Mouse (Mus musculus) adrenal gland, adult (tissue): Measurements from ENCODE around the gene Llgl2.

Experiments used
- DNase-seq, 2 experiments: peaks; one replicate each; pipeline ENCODE4 v3.0.0; 2022 to 2023; ENCODE audit warnings: low spot score in 1 of 2; ENCODE audit not compliant: inconsistent age in 2 of 2

Gene Llgl2

DNA sequence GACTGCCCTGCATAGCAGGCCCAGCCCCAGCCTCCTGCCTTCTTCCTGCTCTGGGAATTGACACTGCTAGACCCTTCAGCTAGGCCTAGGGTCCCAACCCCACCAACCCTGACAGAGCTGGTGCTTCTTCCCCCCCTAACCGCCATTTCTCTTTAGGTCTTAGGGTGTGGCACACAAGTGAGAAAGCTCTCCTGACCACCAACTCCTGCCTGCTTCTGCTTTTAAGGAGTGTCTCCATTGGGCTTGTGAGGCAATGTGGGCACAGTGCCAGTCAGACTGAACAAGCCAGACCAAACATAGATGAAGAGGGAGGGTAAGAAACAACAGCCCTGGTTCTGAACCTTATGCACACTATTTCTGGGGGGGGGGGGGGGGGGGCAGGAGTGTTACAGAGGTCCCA lies 79.0 kb downstream of the Llgl2 start:
- DNase-seq, result no peak

DNA sequence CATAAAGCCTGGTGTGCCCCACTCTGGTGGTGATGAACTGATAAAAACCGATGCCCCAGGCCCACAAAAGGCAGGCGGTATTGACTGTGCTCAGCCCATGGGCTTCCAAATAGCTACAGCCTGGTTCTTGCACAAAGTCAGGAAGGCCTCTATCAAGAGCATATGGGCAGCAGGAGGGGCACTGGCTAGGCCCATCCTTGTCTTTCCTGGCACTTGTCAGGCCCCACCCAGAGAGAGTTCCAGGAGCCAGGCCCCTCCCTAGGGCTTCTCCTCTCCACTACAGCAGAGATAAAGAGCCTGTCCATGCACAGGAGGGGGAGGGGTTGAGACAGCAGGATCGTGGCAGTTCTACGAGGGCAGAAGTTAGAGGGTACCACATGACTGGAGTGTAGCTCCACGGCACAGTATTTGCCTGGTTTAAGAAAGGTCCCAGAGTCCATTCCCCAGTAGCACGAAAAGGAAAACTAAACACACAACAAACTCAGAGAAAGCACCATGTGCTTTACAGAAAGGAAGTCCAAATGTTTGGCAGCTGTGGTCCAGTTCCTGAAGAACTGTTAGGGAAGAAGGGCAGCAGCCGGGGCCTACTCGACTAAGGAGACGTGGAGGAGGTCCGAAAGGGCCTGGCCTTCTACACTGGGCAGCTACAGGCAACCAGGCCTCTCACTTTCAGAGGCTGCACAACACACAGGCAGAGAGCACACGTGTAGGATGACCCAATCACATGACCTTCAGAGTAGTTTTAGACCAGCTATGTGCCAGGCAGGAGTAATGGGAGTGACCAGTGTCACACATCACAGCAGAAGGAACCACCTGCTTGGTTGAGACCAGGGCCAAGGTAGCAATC lies 79.8 kb downstream of the Llgl2 start:
- peak in 1 of 2 experiments; percentile 54 for DNase-seq

DNA sequence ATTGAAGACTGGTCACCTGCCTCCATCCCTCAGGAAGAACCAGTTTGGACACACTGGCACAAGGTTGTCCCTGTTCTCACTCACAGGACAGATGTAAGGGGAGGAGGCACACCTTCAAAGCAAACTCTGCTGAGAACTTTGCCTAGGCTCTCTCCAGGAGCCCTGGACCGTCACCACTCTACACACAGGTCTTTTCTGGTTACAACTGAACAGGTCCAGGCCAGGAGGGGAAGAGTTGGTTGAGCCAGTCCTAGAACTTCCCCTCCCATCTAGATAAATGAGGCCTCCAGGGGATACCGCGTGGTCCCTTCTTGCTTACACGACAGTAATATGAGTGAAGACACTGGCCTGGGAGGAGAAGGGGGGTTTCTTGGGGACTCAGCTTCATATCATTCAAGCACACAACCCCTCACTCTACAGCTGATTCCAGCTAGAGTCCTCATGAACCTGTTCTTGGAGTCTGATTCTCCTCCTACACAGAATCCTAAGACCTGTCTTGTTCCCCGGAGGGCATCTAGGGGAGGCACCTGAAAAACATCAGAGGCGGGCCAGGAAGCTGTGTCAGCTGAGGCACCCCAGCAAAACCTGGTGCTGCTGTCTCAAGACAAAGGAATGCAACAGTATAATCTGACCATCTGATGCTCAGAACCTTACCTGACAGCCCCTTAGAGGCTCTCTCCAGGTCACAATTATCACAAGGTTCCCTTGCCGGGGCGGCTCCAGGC lies 80.5 kb downstream of the Llgl2 start:
- DNase-seq, result no peak
